8 mouse cellular contexts compared by ENCODE assay signal in genomic region chr6:29693953-29694352, GRCm38 (mm10). TPM values are rescaled to one million over a fixed set of nuclear protein-coding genes. Genes with fewer than 3 reads are reported as not detected.
DNase-seq lines count a peak whose midpoint lies in the region; ATAC-seq and TF ChIP-seq lines count a peak whose summit lies in the region.

Tspan33 (plus strand) TSS chr6:29694222.

- DNase-seq in brain, adult 2 months (ENCODE audit: low read depth, low spot score), result peak; percentile 96
- peak; percentile 96 for DNase-seq in heart, embryonic 10.5 days (ENCODE audit: low spot score)
- DNase-seq in midbrain, postnatal 0 days (ENCODE audit: low spot score), result peak; percentile 95
- DNase-seq in spleen, postnatal 10 days (ENCODE audit: low spot score in 2 of 2), result peak; percentile 90 to 95

- peak; percentile 97 for ATAC-seq in kidney, embryonic 15.5 days (replicated peaks; ENCODE audit: low FRiP score)
- ATAC-seq in limb, embryonic 15.5 days (ENCODE audit: insufficient number of reproducible peaks, low FRiP score, low TSS enrichment, low read depth), result peak; percentile 90
- peak; percentile 97 for ATAC-seq in midbrain, postnatal 0 days (ENCODE audit: low FRiP score)

- H3K36me3 ChIP-seq in C2C12 (ENCODE audit: control insufficient read depth, insufficient read depth), result no peaks in the 10 kb centered on the region
- no peaks in the 10 kb centered on the region for H3K36me3 ChIP-seq in heart, embryonic 10.5 days
- no peaks in the 10 kb centered on the region for H3K36me3 ChIP-seq in kidney, embryonic 15.5 days
- no peaks in the 10 kb centered on the region for H3K36me3 ChIP-seq in limb, embryonic 15.5 days
- H3K36me3 ChIP-seq in midbrain, postnatal 0 days (ENCODE audit: insufficient read depth, low read length), result no peaks in the 10 kb centered on the region

- 0% methylated on average over 41 of the region's 41 CpGs for WGBS in heart, embryonic 10.5 days
- WGBS in kidney, embryonic 15.5 days, result under 1% methylated on average over 33 of the region's 41 CpGs
- under 1% methylated on average over 40 of the region's 41 CpGs for WGBS in limb, embryonic 15.5 days
- WGBS in midbrain, postnatal 0 days, result under 1% methylated on average over 30 of the region's 41 CpGs

- H3K79me3 ChIP-seq in C2C12 (ENCODE audit: low read depth), result no peaks in the 10 kb centered on the region

- no peak for TF ChIP-seq CTCF in C2C12 (IDR thresholded peaks at IDR 0.05; ENCODE audit: control insufficient read depth, insufficient read depth, insufficient read length)
- TF ChIP-seq CTCF in embryonic fibroblast, embryonic 13.5 days (IDR thresholded peaks at IDR 0.05; ENCODE audit: borderline replicate concordance, insufficient read depth, low read length), result no peak
- TF ChIP-seq CTCF in midbrain, postnatal 0 days (IDR thresholded peaks at IDR 0.05), result no peak

- TF ChIP-seq POLR2A in embryonic fibroblast, embryonic 13.5 days (IDR thresholded peaks at IDR 0.05; ENCODE audit: low read depth, low read length), result no peak

- peak within 1 kb of the TSS; percentile 88 for H3K4me2 ChIP-seq in kidney, embryonic 15.5 days
- peak within 1 kb of the TSS; percentile 99 for H3K4me2 ChIP-seq in limb, embryonic 15.5 days
- H3K4me2 ChIP-seq in midbrain, postnatal 0 days (ENCODE audit: low read depth, low read length, poor library complexity, severe bottlenecking), result peak within 1 kb of the TSS; percentile 82

- H3K4me3 ChIP-seq in C2C12 (ENCODE audit: insufficient read depth, poor library complexity, severe bottlenecking), result peak within 1 kb of the TSS; percentile 21
- H3K4me3 ChIP-seq in embryonic fibroblast, embryonic 13.5 days (ENCODE audit: insufficient read depth, low read length), result peak within 1 kb of the TSS; percentile 48
- H3K4me3 ChIP-seq in heart, embryonic 10.5 days, result peak within 1 kb of the TSS; percentile 90
- H3K4me3 ChIP-seq in kidney, embryonic 15.5 days (replicated peaks), result peak within 1 kb of the TSS; percentile 76
- H3K4me3 ChIP-seq in limb, embryonic 15.5 days, result peak within 1 kb of the TSS; percentile 70
- H3K4me3 ChIP-seq in midbrain, postnatal 0 days (ENCODE audit: low read depth, low read length), result peak within 1 kb of the TSS; percentile 66

- no peaks in the 10 kb centered on the region for H3K9me3 ChIP-seq in heart, embryonic 10.5 days
- no peaks in the 10 kb centered on the region for H3K9me3 ChIP-seq in kidney, embryonic 15.5 days (replicated peaks)
- no peaks in the 10 kb centered on the region for H3K9me3 ChIP-seq in limb, embryonic 15.5 days
- no peaks in the 10 kb centered on the region for H3K9me3 ChIP-seq in midbrain, postnatal 0 days (ENCODE audit: low read length)

- H3ac ChIP-seq in C2C12 (ENCODE audit: control insufficient read depth, insufficient read length, low read depth), result peak within 1 kb of the TSS; percentile 86

- H3K4me1 ChIP-seq in embryonic fibroblast, embryonic 13.5 days (ENCODE audit: control insufficient read depth, insufficient read depth, low read length), result no peaks in the 10 kb centered on the region
- H3K4me1 ChIP-seq in heart, embryonic 10.5 days, result peaks cover 18% of the 10 kb centered on the region
- peaks cover 19% of the 10 kb centered on the region for H3K4me1 ChIP-seq in kidney, embryonic 15.5 days
- peaks cover 12% of the 10 kb centered on the region for H3K4me1 ChIP-seq in limb, embryonic 15.5 days
- no peaks in the 10 kb centered on the region for H3K4me1 ChIP-seq in midbrain, postnatal 0 days (ENCODE audit: insufficient read depth, low read length)

- H3K79me2 ChIP-seq in C2C12 (ENCODE audit: control insufficient read depth, insufficient read depth), result no peaks in the 10 kb centered on the region

- peak within 1 kb of the TSS; percentile 80 for H3K9ac ChIP-seq in kidney, embryonic 15.5 days
- peak within 1 kb of the TSS; percentile 69 for H3K9ac ChIP-seq in limb, embryonic 15.5 days
- H3K9ac ChIP-seq in midbrain, postnatal 0 days (replicated peaks; ENCODE audit: low read length, poor library complexity, severe bottlenecking), result peak within 1 kb of the TSS; percentile 85

- H3K27me3 ChIP-seq in C2C12 (ENCODE audit: control insufficient read depth, insufficient read depth, insufficient read length), result peaks cover 11% of the 10 kb centered on the region
- H3K27me3 ChIP-seq in heart, embryonic 10.5 days (ENCODE audit: insufficient read depth, poor library complexity, severe bottlenecking), result peaks cover 58% of the 10 kb centered on the region
- H3K27me3 ChIP-seq in kidney, embryonic 15.5 days, result peaks cover 39% of the 10 kb centered on the region
- peaks cover 34% of the 10 kb centered on the region for H3K27me3 ChIP-seq in limb, embryonic 15.5 days
- no peaks in the 10 kb centered on the region for H3K27me3 ChIP-seq in midbrain, postnatal 0 days (ENCODE audit: insufficient read depth, low read length)

- H3K27ac ChIP-seq in embryonic fibroblast, embryonic 13.5 days (ENCODE audit: insufficient read depth, low read length), result no peak within 1 kb of the TSS
- peak within 1 kb of the TSS; percentile 91 for H3K27ac ChIP-seq in heart, embryonic 10.5 days
- H3K27ac ChIP-seq in kidney, embryonic 15.5 days, result peak within 1 kb of the TSS; percentile 69
- no peak within 1 kb of the TSS for H3K27ac ChIP-seq in limb, embryonic 15.5 days
- no peak within 1 kb of the TSS for H3K27ac ChIP-seq in midbrain, postnatal 0 days (ENCODE audit: low read depth, low read length)

TF ChIP-seq in C2C12, 6 proteins besides CTCF, POLR2A, EP300 and RAD21:
- TF ChIP-seq MYOD1 (IDR thresholded peaks at IDR 0.05; ENCODE audit: control insufficient read depth, insufficient read length, low read depth) (peak; percentile 65), MYOG (IDR thresholded peaks at IDR 0.05; ENCODE audit: control insufficient read depth, extremely low read depth, insufficient read length) (no peak)
TF ChIP-seq in C2C12: peak in this region for 1.

RNA-seq across cellular contexts. Expression of gene Tspan33, which starts in this region (rescaled TPM):
- 1.2 TPM for polyA plus RNA-seq in C2C12 (2012; fragmentation: generic; extraction: Trizol)
- 0.40 and 1.1 TPM in 2 replicates for polyA plus RNA-seq in embryonic fibroblast, embryonic 13.5 days (2011; ENCODE audit: insufficient read length, low read depth, missing spikeins)
- 16.0 and 17.2 TPM in 2 replicates for polyA plus RNA-seq in heart, embryonic 10.5 days (2016; fragmentation: Nextera tagmentation; extraction: Ambion mirVana)
- 19.0 and 19.2 TPM in 2 replicates for polyA plus RNA-seq in kidney, embryonic 15.5 days (2015; fragmentation: Nextera tagmentation; extraction: Ambion mirVana)
- 4.1 and 4.3 TPM in 2 replicates for polyA plus RNA-seq in limb, embryonic 15.5 days (2015; fragmentation: Nextera tagmentation; extraction: Ambion mirVana)
- 13.8 and 18.5 TPM in 2 replicates for total RNA-seq in midbrain, postnatal 0 days (2014; rRNA removed)
- 10.7 and 12.4 TPM in 2 replicates for polyA plus RNA-seq in midbrain, postnatal 0 days (2015; fragmentation: Nextera tagmentation; extraction: Ambion mirVana)

Comparison
In these comparisons a context has a peak if more than half of its experiments do, and no peak if none do; other contexts are left out.
1. H3K4me3 ChIP-seq: peak in every context shown above with its lines; median percentile 90 in heart, embryonic 10.5 days; 76 in kidney, embryonic 15.5 days; 70 in limb, embryonic 15.5 days; 66 in midbrain, postnatal 0 days; 48 in embryonic fibroblast, embryonic 13.5 days; 21 in C2C12.
2. H3K27ac ChIP-seq: peak in heart, embryonic 10.5 days (single experiment) and kidney, embryonic 15.5 days (single experiment); none in embryonic fibroblast, embryonic 13.5 days (single experiment), limb, embryonic 15.5 days (single experiment) and midbrain, postnatal 0 days (single experiment).
3. Peak in every context shown above with its lines, with median percentiles within 50 percentile points of each other: DNase-seq, ATAC-seq, H3K4me2 ChIP-seq and H3K9ac ChIP-seq.